Mouse (Mus musculus) lung, adult 2 months (tissue): ENCODE data around the gene Haus2. TPM values are rescaled to one million over a fixed set of nuclear protein-coding genes. Genes with fewer than 3 reads are reported as not detected.

Source experiments
- DNase-seq: peaks from one replicate; pipeline ENCODE4 v3.0.0; 2022
- H3K4me1 ChIP-seq: fragments of 200-500 bp; 2 replicates; pipeline ENCODE4 v1.6.1; 2011; ENCODE audit warnings: low read length; ENCODE audit not compliant: control insufficient read depth, insufficient read depth
- H3K4me3 ChIP-seq: fragments of 200-500 bp; replicated peaks from 2 replicates; pipeline ENCODE3; 2011; ENCODE audit warnings: low read depth, mild to moderate bottlenecking, control low read depth, low read length; ENCODE audit errors: extremely low read depth
- CTCF ChIP-seq: fragments of 200-500 bp; IDR thresholded peaks from 2 replicates; pipeline ENCODE4 v1.5.1; 2011; ENCODE audit warnings: mild to moderate bottlenecking, low read length, control low read depth; ENCODE audit not compliant: insufficient read depth
- POLR2A ChIP-seq: fragments of 200-500 bp; IDR thresholded peaks from 2 replicates; pipeline ENCODE4 v1.6.1; 2011; ENCODE audit warnings: low read depth, mild to moderate bottlenecking, control low read depth, low read length, borderline replicate concordance; ENCODE audit errors: extremely low read depth
- WGBS: fragments of 180-500 bp; shearing (Covaris S2); methylation state at CpG from one replicate; pipeline ENCODE4 v1.1.7; 2018; 5-methylcytosine and 5-hydroxymethylcytosine counted together
- polyA plus RNA-seq: library from polyadenylated mRNA; depleted of rRNA; stranded (reverse); fragments of >200 nt; gene quantifications from 2 replicates; pipeline ENCODE4 v1.2.3, GENCODE M21; 2012

The Haus2 gene
- polyA plus RNA-seq, 1 experiment, result 3.2 TPM

GRCm38 (mm10) chr2:120631957-120632356 lies 22.8 kb downstream of the Haus2 start:
- TF ChIP-seq CTCF, result no peak
- no peak for TF ChIP-seq POLR2A
- no peak for DNase-seq
- Histone ChIP-seq H3K4me3 (no peak overlapping the region), H3K4me1 (peaks cover 6% of the 10 kb centered on the region)
- WGBS, result 18% methylated on average over 4 of the region's 4 CpGs

DNA sequence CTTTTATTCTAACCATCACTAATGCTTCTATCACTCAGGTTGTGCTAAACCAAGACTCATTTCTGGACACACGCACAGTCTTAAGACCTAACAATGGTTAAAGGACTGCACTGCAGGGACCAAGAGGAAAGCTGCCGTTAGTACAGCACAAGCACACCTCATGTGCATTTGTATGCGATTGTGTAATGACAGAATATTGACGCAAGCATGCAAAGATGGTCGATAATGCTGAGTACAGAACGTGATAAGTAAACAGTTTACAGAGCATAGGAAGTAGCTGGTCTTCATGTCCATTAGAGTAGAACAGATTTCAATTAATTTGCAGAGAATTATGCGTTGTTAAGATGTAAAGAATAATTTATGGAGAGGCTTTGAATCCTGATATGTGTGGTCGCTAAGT lies 31.7 kb downstream of the Haus2 start:
- no peak for TF ChIP-seq POLR2A
- no peak for TF ChIP-seq CTCF
- DNase-seq, result no peak
- peaks cover 8% of the 10 kb centered on the region; the same call in 1 of the 2 replicates for H3K4me1 ChIP-seq
- no peak overlapping the region for H3K4me3 ChIP-seq
- 60% methylated on average over 8 of the region's 8 CpGs for WGBS

DNA sequence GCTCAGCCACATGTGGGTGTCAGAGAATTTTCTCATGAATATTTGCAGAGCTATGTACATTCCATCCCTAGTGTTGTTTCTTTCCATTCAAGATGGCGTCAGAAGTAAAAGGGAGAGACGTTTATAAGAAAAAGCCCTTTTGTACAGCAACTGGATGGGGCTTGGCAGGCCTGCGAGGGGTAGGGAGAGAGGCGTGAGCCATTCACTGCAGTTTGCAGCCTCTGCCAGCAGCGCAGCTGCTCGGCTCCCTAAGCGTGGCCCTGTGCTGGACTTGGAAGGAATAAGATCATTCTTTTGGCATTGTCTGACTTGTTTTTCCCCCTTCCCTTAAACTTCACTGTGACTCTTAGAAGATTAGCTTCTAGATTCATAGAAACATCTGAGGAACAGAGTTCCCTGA lies 34.7 kb downstream of the Haus2 start:
- Histone ChIP-seq H3K4me3 (no peak overlapping the region), H3K4me1 (peaks cover 8% of the 10 kb centered on the region; the same call in 1 of the 2 replicates)
- no peak for DNase-seq
- TF ChIP-seq CTCF, result no peak
- TF ChIP-seq POLR2A, result no peak
- WGBS, result 38% methylated on average over 7 of the region's 7 CpGs

GRCm38 (mm10) chr2:120646777-120647176 lies 37.6 kb downstream of the Haus2 start:
- TF ChIP-seq POLR2A, result no peak
- TF ChIP-seq CTCF, result no peak
- no peak overlapping the region for H3K4me3 ChIP-seq
- WGBS, result 35% methylated on average over 4 of the region's 4 CpGs
- peaks cover 8% of the 10 kb centered on the region for H3K4me1 ChIP-seq
- no peak for DNase-seq

GRCm38 (mm10) chr2:120652256-120652924 lies 43.2 kb downstream of the Haus2 start:
- WGBS, result 37% methylated on average over 7 of the region's 7 CpGs
- DNase-seq, result no peak
- TF ChIP-seq CTCF, result no peak
- TF ChIP-seq POLR2A, result no peak

GRCm38 (mm10) chr2:120652925-120653284 lies 43.7 kb downstream of the Haus2 start:
- 34% methylated on average over 7 of the region's 7 CpGs for WGBS
- H3K4me1 ChIP-seq, result peaks cover 14% of the 10 kb centered on the region
- no peak overlapping the region for H3K4me3 ChIP-seq
- no peak for TF ChIP-seq POLR2A
- TF ChIP-seq CTCF, result no peak
- DNase-seq, result no peak

More at GRCm38 (mm10) chr2:120652256-120652924, 43.2 kb downstream of the Haus2 start:
- no peak overlapping the region for H3K4me3 ChIP-seq
- H3K4me1 ChIP-seq, result peaks cover 14% of the 10 kb centered on the region

DNA sequence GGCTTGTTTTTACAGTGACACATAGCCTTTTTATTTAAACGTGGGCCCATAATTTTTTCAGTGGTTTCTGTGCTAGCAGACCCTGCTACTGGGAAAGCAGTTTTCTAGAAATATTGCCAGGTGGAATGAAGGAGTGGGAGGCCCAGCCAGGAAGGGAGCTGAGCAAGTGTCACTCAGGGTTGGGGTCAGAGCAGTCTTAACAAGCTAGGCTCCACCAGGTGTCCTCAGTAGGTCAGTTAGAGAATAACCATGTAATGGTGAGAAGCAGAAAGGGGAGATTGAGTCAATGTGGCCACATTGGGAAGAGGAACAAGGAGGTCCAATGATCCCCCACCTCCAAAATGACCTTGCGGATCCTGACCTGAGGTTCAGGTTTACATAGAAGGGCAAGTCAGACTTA lies 45.5 kb downstream of the Haus2 start:
- no peak for DNase-seq
- 80% methylated on average over 2 of the region's 2 CpGs for WGBS
- Histone ChIP-seq H3K4me1 (peaks cover 21% of the 10 kb centered on the region), H3K4me3 (no peak overlapping the region)
- TF ChIP-seq POLR2A (no peak), CTCF (no peak)

GRCm38 (mm10) chr2:120655905-120656304 lies 46.7 kb downstream of the Haus2 start:
- Histone ChIP-seq H3K4me3 (no peak overlapping the region), H3K4me1 (peaks cover 28% of the 10 kb centered on the region)
- DNase-seq, result no peak
- TF ChIP-seq POLR2A (no peak), CTCF (no peak)
- WGBS, result 68% methylated on average over 5 of the region's 5 CpGs

- Histone ChIP-seq H3K4me1 (peaks cover 31% of the 10 kb centered on the region), H3K4me3 (no peak overlapping the region)
- DNase-seq, result no peak
- TF ChIP-seq CTCF (no peak), POLR2A (no peak)
- 90% methylated on average over 2 of the region's 2 CpGs for WGBS
These were observed 47.5 kb downstream of the Haus2 start for GRCm38 (mm10) chr2:120656711-120657110.

- Histone ChIP-seq H3K4me1 (peaks cover 24% of the 10 kb centered on the region), H3K4me3 (no peak overlapping the region)
- no peak for TF ChIP-seq CTCF
- TF ChIP-seq POLR2A, result no peak
- WGBS, result 36% methylated on average over 5 of the region's 5 CpGs
- DNase-seq, result no peak
These were observed 49.3 kb downstream of the Haus2 start for GRCm38 (mm10) chr2:120658486-120658885.
